In the genomic region with DNA sequence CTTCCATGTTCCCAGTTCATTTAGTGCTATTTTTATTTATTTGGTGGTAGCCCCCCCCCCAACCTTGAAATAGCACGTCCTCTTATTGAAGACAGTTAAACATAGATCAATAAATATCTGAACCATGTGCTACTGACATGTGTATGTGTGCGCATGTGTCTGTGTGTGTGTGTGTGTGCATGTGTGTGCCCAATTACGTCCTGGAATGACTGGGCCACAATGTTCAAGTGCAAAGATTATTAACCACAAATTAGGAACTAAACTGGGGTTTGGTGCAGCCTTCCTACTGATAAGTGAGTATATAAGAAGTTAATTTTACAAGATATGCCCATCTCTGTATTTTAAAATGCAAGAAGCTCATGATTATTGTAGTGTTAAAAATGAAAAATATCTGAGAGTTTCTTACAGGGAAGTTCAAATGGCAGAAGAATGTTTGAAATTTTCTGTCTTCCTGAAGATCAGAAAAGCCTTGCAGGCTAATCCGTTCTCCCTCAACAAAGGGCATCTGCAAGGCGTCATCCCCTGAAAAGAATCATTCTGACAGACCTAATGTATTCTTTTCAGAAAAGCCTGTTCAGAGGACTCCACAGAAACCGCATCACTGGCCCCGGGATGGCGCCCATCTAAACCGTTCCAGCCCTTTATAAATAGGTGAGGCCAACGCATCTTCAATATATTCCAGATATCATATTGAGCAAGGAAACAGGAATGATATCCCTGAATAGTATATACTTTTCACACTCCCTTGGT, we compare ENCODE assay signal across 13 mouse cellular contexts.
DNase-seq lines count a peak whose midpoint lies in the region; ATAC-seq and TF ChIP-seq lines count a peak whose summit lies in the region.
"Had no signal": no experiment of that assay in that cellular context is flagged by ENCODE, and none has a peak within 500 bp of the region (broad histone marks: within the 10 kb centered on the region; RNA-seq: fewer than 3 reads in every experiment).

No protein-coding gene starts in this region.

- H3K4me2 ChIP-seq in intestine, embryonic 14.5 days (ENCODE audit: low read length): no peak overlapping the region
- no peak overlapping the region for H3K4me2 ChIP-seq in intestine, embryonic 16.5 days (ENCODE audit: low read depth, low read length)
- H3K4me2 ChIP-seq in forebrain, embryonic 12.5 days: peak overlapping the region; percentile 10; the same call in 1 of the 2 replicates
- no peak overlapping the region for H3K4me2 ChIP-seq in hindbrain, postnatal 0 days (ENCODE audit: low read depth, low read length)
- peak overlapping the region; percentile 39; the same call in 1 of the 2 replicates for H3K4me2 ChIP-seq in neural tube, embryonic 12.5 days (replicated peaks)

- no peaks in the 10 kb centered on the region for H3K9me3 ChIP-seq in intestine, embryonic 14.5 days (ENCODE audit: control insufficient read depth, low read length)
- H3K9me3 ChIP-seq in intestine, embryonic 16.5 days (ENCODE audit: control insufficient read depth, low read length): no peaks in the 10 kb centered on the region
- no peaks in the 10 kb centered on the region for H3K9me3 ChIP-seq in forebrain, embryonic 12.5 days
- H3K9me3 ChIP-seq in hindbrain, postnatal 0 days (ENCODE audit: low read length): no peaks in the 10 kb centered on the region
- no peaks in the 10 kb centered on the region for H3K9me3 ChIP-seq in neural tube, embryonic 12.5 days

- H3K27me3 ChIP-seq in intestine, embryonic 14.5 days (replicated peaks; ENCODE audit: control insufficient read depth, insufficient read depth, low read length): no peaks in the 10 kb centered on the region
- H3K27me3 ChIP-seq in intestine, embryonic 16.5 days (replicated peaks; ENCODE audit: control insufficient read depth, insufficient read depth, low read length): no peaks in the 10 kb centered on the region
- H3K27me3 ChIP-seq in forebrain, embryonic 12.5 days: no peaks in the 10 kb centered on the region
- H3K27me3 ChIP-seq in hindbrain, postnatal 0 days (ENCODE audit: insufficient read depth, low read length): no peaks in the 10 kb centered on the region
- no peaks in the 10 kb centered on the region for H3K27me3 ChIP-seq in neural tube, embryonic 12.5 days (replicated peaks)

- ATAC-seq in intestine, embryonic 14.5 days (replicated peaks; ENCODE audit: low FRiP score, low TSS enrichment, low read depth): no peak
- ATAC-seq in intestine, embryonic 16.5 days: no peak
- ATAC-seq in forebrain, embryonic 12.5 days (ENCODE audit: low FRiP score): peak; percentile 63
- no peak for ATAC-seq in hindbrain, postnatal 0 days
- ATAC-seq in neural tube, embryonic 12.5 days (ENCODE audit: low FRiP score, low read depth): peak; percentile 49
- ATAC-seq: activated CD4-positive, CD25-positive, alpha-beta regulatory T cell, adult 4 months had no signal

- no peaks in the 10 kb centered on the region for H3K36me3 ChIP-seq in intestine, embryonic 14.5 days (ENCODE audit: control insufficient read depth, insufficient read depth, low read length)
- H3K36me3 ChIP-seq in intestine, embryonic 16.5 days (ENCODE audit: control insufficient read depth, insufficient read depth, low read length): no peaks in the 10 kb centered on the region
- no peaks in the 10 kb centered on the region for H3K36me3 ChIP-seq in forebrain, embryonic 12.5 days (replicated peaks)
- no peaks in the 10 kb centered on the region for H3K36me3 ChIP-seq in hindbrain, postnatal 0 days (ENCODE audit: insufficient read depth, low read length)
- H3K36me3 ChIP-seq in neural tube, embryonic 12.5 days: no peaks in the 10 kb centered on the region

- H3K4me3 ChIP-seq in intestine, embryonic 14.5 days (ENCODE audit: low read depth, low read length): no peak overlapping the region
- no peak overlapping the region for H3K4me3 ChIP-seq in intestine, embryonic 16.5 days (ENCODE audit: low read length)
- H3K4me3 ChIP-seq in forebrain, embryonic 12.5 days (replicated peaks): no peak overlapping the region
- no peak overlapping the region for H3K4me3 ChIP-seq in hindbrain, postnatal 0 days (ENCODE audit: low read length)
- no peak overlapping the region for H3K4me3 ChIP-seq in neural tube, embryonic 12.5 days

- peaks cover 34% of the 10 kb centered on the region; the same call in 1 of the 2 replicates for H3K4me1 ChIP-seq in intestine, embryonic 14.5 days (replicated peaks; ENCODE audit: control insufficient read depth, insufficient read depth, low read length)
- peaks cover 14% of the 10 kb centered on the region; the same call in 1 of the 2 replicates for H3K4me1 ChIP-seq in intestine, embryonic 16.5 days (ENCODE audit: control insufficient read depth, insufficient read depth, low read length)
- H3K4me1 ChIP-seq in forebrain, embryonic 12.5 days: peaks cover 73% of the 10 kb centered on the region
- peaks cover 10% of the 10 kb centered on the region; the same call in 1 of the 2 replicates for H3K4me1 ChIP-seq in hindbrain, postnatal 0 days (ENCODE audit: insufficient read depth, low read length)
- H3K4me1 ChIP-seq in neural tube, embryonic 12.5 days: peaks cover 53% of the 10 kb centered on the region

- DNase-seq in intestine, embryonic 14.5 days (ENCODE audit: low spot score): no peak
- no peak for DNase-seq in hindbrain, postnatal 0 days (ENCODE audit: low spot score)
- no peak for DNase-seq in testis, postnatal 10 days (ENCODE audit: low spot score)
- no peak for DNase-seq in spleen, postnatal 14 days (ENCODE audit: low spot score in 2 of 2)
- DNase-seq in gastrocnemius, postnatal 36 days: no peak
- DNase-seq: cerebellum, postnatal 36 days; heart, postnatal 4 days; left cerebral cortex, postnatal 4 days; lung, adult 18-20 months had no signal

- H3K27ac ChIP-seq in intestine, embryonic 14.5 days (ENCODE audit: low read depth): 0 out of 2 replicates have a peak overlapping the region, but pooled peaks have one; percentile 51
- no peak overlapping the region for H3K27ac ChIP-seq in intestine, embryonic 16.5 days (ENCODE audit: low read length)
- peak overlapping the region; percentile 83 for H3K27ac ChIP-seq in forebrain, embryonic 12.5 days
- H3K27ac ChIP-seq in hindbrain, postnatal 0 days: 0 out of 2 replicates have a peak overlapping the region, but pooled peaks have one; percentile 41
- peak overlapping the region; percentile 84 for H3K27ac ChIP-seq in neural tube, embryonic 12.5 days

- intact Hi-C loops in gastrocnemius, postnatal 36 days (cut with DNase I): no loop called here

- TF ChIP-seq CTCF in hindbrain, postnatal 0 days (IDR thresholded peaks at IDR 0.05; ENCODE audit: low read depth): no peak

- H3K9ac ChIP-seq in intestine, embryonic 14.5 days (ENCODE audit: low read length): no peak overlapping the region
- H3K9ac ChIP-seq in intestine, embryonic 16.5 days (ENCODE audit: low read depth, low read length): no peak overlapping the region
- peak overlapping the region; percentile 4; the same call in 1 of the 2 replicates for H3K9ac ChIP-seq in forebrain, embryonic 12.5 days
- H3K9ac ChIP-seq in hindbrain, postnatal 0 days (replicated peaks; ENCODE audit: low read length): no peak overlapping the region
- H3K9ac ChIP-seq in neural tube, embryonic 12.5 days: no peak overlapping the region

- 35% methylated on average over 10 of the region's 10 CpGs for WGBS in intestine, embryonic 14.5 days
- WGBS in intestine, embryonic 16.5 days: 52% methylated on average over 10 of the region's 10 CpGs
- WGBS in forebrain, embryonic 12.5 days: 10% methylated on average over 10 of the region's 10 CpGs
- 24% methylated on average over 10 of the region's 10 CpGs for WGBS in hindbrain, postnatal 0 days
- WGBS in neural tube, embryonic 12.5 days: 15% methylated on average over 10 of the region's 10 CpGs

Comparison
In these comparisons a context has a peak if more than half of its experiments do, and no peak if none do; other contexts are left out.
1. ATAC-seq: peak in forebrain, embryonic 12.5 days (single experiment) and neural tube, embryonic 12.5 days (single experiment); none in intestine, embryonic 14.5 days (single experiment), intestine, embryonic 16.5 days (single experiment) and hindbrain, postnatal 0 days (single experiment).
2. H3K4me2 ChIP-seq: peak in forebrain, embryonic 12.5 days (single experiment) and neural tube, embryonic 12.5 days (single experiment); none in intestine, embryonic 14.5 days (single experiment), intestine, embryonic 16.5 days (single experiment) and hindbrain, postnatal 0 days (single experiment).